In genomic region chr5:76866819-76867218, GRCm38 (mm10) we compare ENCODE assay signal across 14 mouse cellular contexts.
"Had no signal": no experiment of that assay in that cellular context is flagged by ENCODE, and none has a peak within 500 bp of the region (broad histone marks: within the 10 kb centered on the region; RNA-seq: fewer than 3 reads in every experiment).

No protein-coding gene starts in this region.

- H3K9me3 ChIP-seq: kidney, embryonic 15.5 days; limb, embryonic 15.5 days; liver, embryonic 12.5 days had no signal

- H3K9ac ChIP-seq: kidney, embryonic 15.5 days; limb, embryonic 15.5 days; liver, embryonic 12.5 days; lung, embryonic 14.5 days had no signal

- DNase-seq: kidney, adult 2 months; kidney, postnatal 14 days; left cerebral cortex, postnatal 4 days; lung, embryonic 14.5 days; lung, postnatal 10 days; lung, postnatal 4 days; right cerebral cortex, adult 18-20 months; thymus, adult 18-20 months; thymus, postnatal 14 days had no signal

- H3K4me3 ChIP-seq: kidney, embryonic 15.5 days; limb, embryonic 15.5 days; liver, embryonic 12.5 days had no signal

- ATAC-seq: liver, embryonic 12.5 days; midbrain, embryonic 16.5 days had no signal

- H3K27me3 ChIP-seq: kidney, embryonic 15.5 days; limb, embryonic 15.5 days; liver, embryonic 12.5 days had no signal

- H3K4me2 ChIP-seq: kidney, embryonic 15.5 days; limb, embryonic 15.5 days; liver, embryonic 12.5 days; lung, embryonic 14.5 days; midbrain, embryonic 11.5 days had no signal

- H3K27ac ChIP-seq: kidney, embryonic 15.5 days; liver, embryonic 12.5 days had no signal
